In the genomic region with DNA sequence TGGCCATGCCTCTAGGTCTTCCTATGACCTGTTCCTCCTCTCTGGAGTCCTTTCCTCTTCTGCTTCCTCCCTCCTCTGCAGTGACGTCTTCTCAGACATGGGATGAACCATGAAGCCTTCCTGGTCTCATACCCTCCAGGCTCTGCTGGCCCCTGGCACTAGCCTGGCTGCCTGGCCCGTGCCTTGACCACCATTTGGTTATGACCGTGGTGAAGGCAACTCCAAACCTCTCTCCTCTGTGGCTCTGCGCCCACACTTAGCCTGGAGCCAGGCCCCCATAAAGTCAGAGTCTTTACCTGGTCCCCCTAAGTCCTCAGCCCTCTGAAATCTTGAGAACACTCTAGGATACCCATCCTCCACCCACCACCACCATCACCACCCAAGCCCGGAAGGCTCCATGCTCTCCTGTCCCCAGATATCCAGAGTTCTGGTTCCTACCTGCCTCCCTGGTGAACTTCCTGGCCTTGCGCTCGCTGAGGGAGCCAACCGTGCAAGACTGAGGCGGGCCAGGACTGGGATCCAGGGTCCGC, we compare ENCODE assay signal across 20 mouse cellular contexts. TPM values are rescaled to one million over a fixed set of nuclear protein-coding genes. Genes with fewer than 3 reads are reported as not detected.
A peak's percentile ranks its signal among the peaks of the same experiment; 100 is the strongest.
DNase-seq lines count a peak whose midpoint lies in the region; ATAC-seq and TF ChIP-seq lines count a peak whose summit lies in the region.
"Had no signal": no experiment of that assay in that cellular context is flagged by ENCODE, and none has a peak within 500 bp of the region (broad histone marks: within the 10 kb centered on the region; RNA-seq: fewer than 3 reads in every experiment).

No protein-coding gene starts in this region.

- no peak overlapping the region for H3K4me2 ChIP-seq in forebrain, embryonic 11.5 days (ENCODE audit: low read depth, low read length, severe bottlenecking)
- H3K4me2 ChIP-seq in heart, embryonic 13.5 days: peak overlapping the region; percentile 39; the same call in 1 of the 2 replicates
- peak overlapping the region; percentile 28; the same call in 1 of the 2 replicates for H3K4me2 ChIP-seq in lung, postnatal 0 days (replicated peaks; ENCODE audit: low read depth, low read length)
- peak overlapping the region; percentile 44; the same call in 1 of the 2 replicates for H3K4me2 ChIP-seq in heart, postnatal 0 days (ENCODE audit: low read depth, low read length)
- H3K4me2 ChIP-seq: forebrain, embryonic 15.5 days; limb, embryonic 15.5 days; neural tube, embryonic 13.5 days had no signal

- no peak overlapping the region for H3K9ac ChIP-seq in forebrain, embryonic 11.5 days (ENCODE audit: low read length)
- H3K9ac ChIP-seq in heart, embryonic 13.5 days: peak overlapping the region; percentile 65; the same call in 1 of the 2 replicates
- no peak overlapping the region for H3K9ac ChIP-seq in lung, postnatal 0 days (replicated peaks; ENCODE audit: low read depth)
- H3K9ac ChIP-seq in heart, postnatal 0 days (replicated peaks; ENCODE audit: low read depth, low read length): 0 out of 2 replicates have a peak overlapping the region, but pooled peaks have one; percentile 30
- H3K9ac ChIP-seq: forebrain, embryonic 15.5 days; limb, embryonic 15.5 days had no signal

- H3K27me3 ChIP-seq in forebrain, embryonic 10.5 days (ENCODE audit: poor library complexity, severe bottlenecking): peaks cover 15% of the 10 kb centered on the region
- H3K27me3 ChIP-seq in forebrain, embryonic 11.5 days (ENCODE audit: control insufficient read depth, insufficient read depth, low read length): peaks cover 3% of the 10 kb centered on the region; the same call in 1 of the 2 replicates
- no peaks in the 10 kb centered on the region; the same call in 1 of the 2 replicates for H3K27me3 ChIP-seq in heart, embryonic 13.5 days (replicated peaks)
- no peaks in the 10 kb centered on the region for H3K27me3 ChIP-seq in lung, postnatal 0 days (replicated peaks; ENCODE audit: insufficient read depth, low read length)
- H3K27me3 ChIP-seq in heart, postnatal 0 days (ENCODE audit: control insufficient read depth, insufficient read depth, low read length): no peaks in the 10 kb centered on the region
- H3K27me3 ChIP-seq: forebrain, embryonic 15.5 days had no signal

- no peaks in the 10 kb centered on the region for H3K9me3 ChIP-seq in forebrain, embryonic 10.5 days
- no peaks in the 10 kb centered on the region for H3K9me3 ChIP-seq in forebrain, embryonic 11.5 days (ENCODE audit: control insufficient read depth, low read length)
- no peaks in the 10 kb centered on the region for H3K9me3 ChIP-seq in heart, embryonic 13.5 days
- no peaks in the 10 kb centered on the region for H3K9me3 ChIP-seq in lung, postnatal 0 days (ENCODE audit: low read length)
- H3K9me3 ChIP-seq in heart, postnatal 0 days (replicated peaks; ENCODE audit: control insufficient read depth, low read length): no peaks in the 10 kb centered on the region
- H3K9me3 ChIP-seq: forebrain, embryonic 15.5 days; hindbrain, embryonic 10.5 days; limb, embryonic 15.5 days; neural tube, embryonic 13.5 days had no signal

- DNase-seq in forebrain, embryonic 10.5 days (ENCODE audit: extremely low spot score, low spot score): no peak
- no peak for DNase-seq in forebrain, embryonic 11.5 days (ENCODE audit: low spot score)
- no peak for DNase-seq in heart, adult 9 months (ENCODE audit: low spot score in 2 of 2)
- DNase-seq in lung, postnatal 0 days (ENCODE audit: low spot score): no peak
- DNase-seq in lung, adult 18-20 months: no peak
- no peak for DNase-seq in heart, postnatal 0 days (ENCODE audit: low spot score)
- DNase-seq in left cerebral cortex, adult 18-20 months (ENCODE audit: low spot score in 2 of 2): no peak
- DNase-seq: adrenal gland, postnatal 10 days; cerebellum, adult 11 months; cerebellum, postnatal 25 days; kidney, adult 18-20 months; kidney, postnatal 4 days; right cerebral cortex, postnatal 4 days; thymus, postnatal 4 days had no signal

- 0 out of 2 replicates have a peak overlapping the region, but pooled peaks have one; percentile 11 for H3K4me3 ChIP-seq in forebrain, embryonic 10.5 days
- H3K4me3 ChIP-seq in forebrain, embryonic 11.5 days (ENCODE audit: low read depth, low read length): no peak overlapping the region
- no peak overlapping the region for H3K4me3 ChIP-seq in heart, embryonic 13.5 days
- H3K4me3 ChIP-seq in lung, postnatal 0 days (ENCODE audit: low read depth, low read length): no peak overlapping the region
- peak overlapping the region; percentile 15 for H3K4me3 ChIP-seq in heart, postnatal 0 days (ENCODE audit: low read depth, low read length)
- H3K4me3 ChIP-seq: forebrain, embryonic 15.5 days; hindbrain, embryonic 10.5 days; limb, embryonic 15.5 days; neural tube, embryonic 13.5 days had no signal

- no peak for TF ChIP-seq CTCF in lung, postnatal 0 days (IDR thresholded peaks at IDR 0.05)
- no peak for TF ChIP-seq CTCF in heart, postnatal 0 days (IDR thresholded peaks at IDR 0.05; ENCODE audit: low read depth)

- peaks cover 10% of the 10 kb centered on the region for H3K4me1 ChIP-seq in forebrain, embryonic 10.5 days
- no peaks in the 10 kb centered on the region for H3K4me1 ChIP-seq in forebrain, embryonic 11.5 days (replicated peaks; ENCODE audit: control insufficient read depth, insufficient read depth, low read length)
- H3K4me1 ChIP-seq in heart, embryonic 13.5 days: peaks cover 30% of the 10 kb centered on the region
- H3K4me1 ChIP-seq in lung, postnatal 0 days (ENCODE audit: insufficient read depth, low read depth, low read length): no peaks in the 10 kb centered on the region
- no peaks in the 10 kb centered on the region for H3K4me1 ChIP-seq in heart, postnatal 0 days (ENCODE audit: control insufficient read depth, insufficient read depth)
- H3K4me1 ChIP-seq: forebrain, embryonic 15.5 days had no signal

- TF ChIP-seq EP300 in lung, postnatal 0 days (IDR thresholded peaks at IDR 0.05): no peak
- no peak for TF ChIP-seq EP300 in heart, postnatal 0 days (IDR thresholded peaks at IDR 0.05; ENCODE audit: low read depth)

- WGBS in forebrain, embryonic 10.5 days: 53% methylated on average over 10 of the region's 10 CpGs
- WGBS in forebrain, embryonic 11.5 days: 54% methylated on average over 10 of the region's 10 CpGs
- WGBS in heart, embryonic 13.5 days: 63% methylated on average over 10 of the region's 10 CpGs
- WGBS in lung, postnatal 0 days: 65% methylated on average over 10 of the region's 10 CpGs
- WGBS in heart, postnatal 0 days: 76% methylated on average over 10 of the region's 10 CpGs

- peak overlapping the region; percentile 61; the same call in 1 of the 2 replicates for H3K27ac ChIP-seq in forebrain, embryonic 10.5 days
- no peak overlapping the region for H3K27ac ChIP-seq in forebrain, embryonic 11.5 days (ENCODE audit: low read depth, low read length)
- 0 out of 2 replicates have a peak overlapping the region, but pooled peaks have one; percentile 9 for H3K27ac ChIP-seq in heart, embryonic 13.5 days (replicated peaks)
- H3K27ac ChIP-seq in lung, postnatal 0 days (ENCODE audit: low read length): no peak overlapping the region
- no peak overlapping the region for H3K27ac ChIP-seq in heart, postnatal 0 days (ENCODE audit: low read depth)
- H3K27ac ChIP-seq: forebrain, embryonic 15.5 days; limb, embryonic 15.5 days; neural tube, embryonic 13.5 days had no signal

- no peak for ATAC-seq in forebrain, embryonic 11.5 days (replicated peaks; ENCODE audit: low FRiP score)
- ATAC-seq in heart, embryonic 13.5 days (ENCODE audit: extremely low read depth, insufficient number of reproducible peaks, low FRiP score, low TSS enrichment): no peak
- ATAC-seq in lung, postnatal 0 days: 0 out of 2 replicates have a peak, but pooled peaks have one; percentile 3
- no peak for ATAC-seq in heart, postnatal 0 days (ENCODE audit: insufficient read depth, low read depth)
- ATAC-seq: forebrain, embryonic 15.5 days had no signal

- H3K36me3 ChIP-seq in forebrain, embryonic 10.5 days (replicated peaks): peaks cover 24% of the 10 kb centered on the region
- no peaks in the 10 kb centered on the region for H3K36me3 ChIP-seq in forebrain, embryonic 11.5 days (ENCODE audit: control insufficient read depth, insufficient read depth, low read length)
- peaks cover 69% of the 10 kb centered on the region for H3K36me3 ChIP-seq in heart, embryonic 13.5 days
- H3K36me3 ChIP-seq in lung, postnatal 0 days (ENCODE audit: insufficient read depth, low read length): 0 out of 2 replicates have a peak, but pooled peaks cover 1% of the 10 kb centered on the region
- peaks cover 68% of the 10 kb centered on the region for H3K36me3 ChIP-seq in heart, postnatal 0 days (replicated peaks; ENCODE audit: control insufficient read depth, insufficient read depth, low read length)

RNA-seq across cellular contexts. Expression of a gene that starts 27.3 kb away (rescaled TPM):
- polyA plus RNA-seq in forebrain, embryonic 10.5 days (2016; fragmentation: Nextera tagmentation; extraction: Ambion mirVana): 1.5 and 1.7 TPM in 2 replicates
- 0.69 and 0.86 TPM in 2 replicates for polyA plus RNA-seq in forebrain, embryonic 11.5 days (2014; fragmentation: Nextera tagmentation; extraction: Ambion mirVana)
- polyA plus RNA-seq in heart, embryonic 13.5 days (2015; fragmentation: Nextera tagmentation; extraction: Ambion mirVana): 7.8 and 8.7 TPM in 2 replicates
- polyA plus RNA-seq in lung, postnatal 0 days (2015; fragmentation: Nextera tagmentation; extraction: Ambion mirVana): 3.7 and 3.8 TPM in 2 replicates
- total RNA-seq in heart, postnatal 0 days (2014; rRNA removed; ENCODE audit: low replicate concordance): 27.0 and 38.9 TPM in 2 replicates
- polyA plus RNA-seq in heart, postnatal 0 days (2015; fragmentation: Nextera tagmentation; extraction: Ambion mirVana): 14.5 and 16.3 TPM in 2 replicates
- total RNA-seq in left cerebral cortex, adult 18-20 months (2021): 10 to 100 TPM; 20.4 to 21.7 TPM
- total RNA-seq: megakaryocyte, adult 5-6 weeks had no signal

RNA-seq across cellular contexts. Expression of a gene that starts 27.3 kb away (rescaled TPM):
- polyA plus RNA-seq in forebrain, embryonic 10.5 days (2016; fragmentation: Nextera tagmentation; extraction: Ambion mirVana): 6.6 and 7.5 TPM in 2 replicates
- 7.8 and 8.1 TPM in 2 replicates for polyA plus RNA-seq in forebrain, embryonic 11.5 days (2014; fragmentation: Nextera tagmentation; extraction: Ambion mirVana)
- polyA plus RNA-seq in heart, embryonic 13.5 days (2015; fragmentation: Nextera tagmentation; extraction: Ambion mirVana): 12.0 and 14.3 TPM in 2 replicates
- 28.8 and 34.5 TPM in 2 replicates for polyA plus RNA-seq in lung, postnatal 0 days (2015; fragmentation: Nextera tagmentation; extraction: Ambion mirVana)
- total RNA-seq in heart, postnatal 0 days (2014; rRNA removed; ENCODE audit: low replicate concordance): 16.3 and 20.0 TPM in 2 replicates
- polyA plus RNA-seq in heart, postnatal 0 days (2015; fragmentation: Nextera tagmentation; extraction: Ambion mirVana): 21.6 and 22.2 TPM in 2 replicates
- total RNA-seq in left cerebral cortex, adult 18-20 months (2021): 10 to 100 TPM; 85.2 to 90.4 TPM

RNA-seq across cellular contexts. Expression of a gene that starts 41.8 kb away (rescaled TPM):
- 1.8 and 2.0 TPM in 2 replicates for polyA plus RNA-seq in forebrain, embryonic 10.5 days (2016; fragmentation: Nextera tagmentation; extraction: Ambion mirVana)
- polyA plus RNA-seq in forebrain, embryonic 11.5 days (2014; fragmentation: Nextera tagmentation; extraction: Ambion mirVana): 3.9 and 4.6 TPM in 2 replicates
- 2.8 and 3.0 TPM in 2 replicates for polyA plus RNA-seq in heart, embryonic 13.5 days (2015; fragmentation: Nextera tagmentation; extraction: Ambion mirVana)
- 6.5 TPM in 2 replicates for polyA plus RNA-seq in lung, postnatal 0 days (2015; fragmentation: Nextera tagmentation; extraction: Ambion mirVana)
- 9.0 and 11.0 TPM in 2 replicates for total RNA-seq in heart, postnatal 0 days (2014; rRNA removed; ENCODE audit: low replicate concordance)
- polyA plus RNA-seq in heart, postnatal 0 days (2015; fragmentation: Nextera tagmentation; extraction: Ambion mirVana): 3.2 and 3.3 TPM in 2 replicates
- total RNA-seq in left cerebral cortex, adult 18-20 months (2021): 10 to 100 TPM; 42.6 to 52.8 TPM

RNA-seq across cellular contexts. Expression of a gene that starts 46.1 kb away (rescaled TPM):
- 261 and 275 TPM in 2 replicates for polyA plus RNA-seq in forebrain, embryonic 10.5 days (2016; fragmentation: Nextera tagmentation; extraction: Ambion mirVana)
- 276 and 295 TPM in 2 replicates for polyA plus RNA-seq in forebrain, embryonic 11.5 days (2014; fragmentation: Nextera tagmentation; extraction: Ambion mirVana)
- 95.9 and 101 TPM in 2 replicates for polyA plus RNA-seq in heart, embryonic 13.5 days (2015; fragmentation: Nextera tagmentation; extraction: Ambion mirVana)
- polyA plus RNA-seq in lung, postnatal 0 days (2015; fragmentation: Nextera tagmentation; extraction: Ambion mirVana): 43.5 and 51.1 TPM in 2 replicates
- total RNA-seq in heart, postnatal 0 days (2014; rRNA removed; ENCODE audit: low replicate concordance): 53.5 and 64.0 TPM in 2 replicates
- polyA plus RNA-seq in heart, postnatal 0 days (2015; fragmentation: Nextera tagmentation; extraction: Ambion mirVana): 45.2 and 50.4 TPM in 2 replicates
- total RNA-seq in left cerebral cortex, adult 18-20 months (2021): 10 to 100 TPM; 44.4 to 44.6 TPM

RNA-seq across cellular contexts. Expression of a gene that starts 46.2 kb away (rescaled TPM):
- polyA plus RNA-seq in forebrain, embryonic 10.5 days (2016; fragmentation: Nextera tagmentation; extraction: Ambion mirVana): 62.4 and 66.0 TPM in 2 replicates
- 53.8 and 58.6 TPM in 2 replicates for polyA plus RNA-seq in forebrain, embryonic 11.5 days (2014; fragmentation: Nextera tagmentation; extraction: Ambion mirVana)
- polyA plus RNA-seq in heart, embryonic 13.5 days (2015; fragmentation: Nextera tagmentation; extraction: Ambion mirVana): 39.7 and 47.3 TPM in 2 replicates
- 50.5 and 52.1 TPM in 2 replicates for polyA plus RNA-seq in lung, postnatal 0 days (2015; fragmentation: Nextera tagmentation; extraction: Ambion mirVana)
- total RNA-seq in heart, postnatal 0 days (2014; rRNA removed; ENCODE audit: low replicate concordance): 47.6 and 63.6 TPM in 2 replicates
- 46.6 and 50.0 TPM in 2 replicates for polyA plus RNA-seq in heart, postnatal 0 days (2015; fragmentation: Nextera tagmentation; extraction: Ambion mirVana)
- total RNA-seq in left cerebral cortex, adult 18-20 months (2021): 100 to 1,000 TPM; 130 to 131 TPM

Comparison
In these comparisons a context has a peak if more than half of its experiments do, and no peak if none do; other contexts are left out.
1. H3K27ac ChIP-seq: peak in forebrain, embryonic 10.5 days (single experiment) and heart, embryonic 13.5 days (single experiment); none in forebrain, embryonic 11.5 days (single experiment), lung, postnatal 0 days (single experiment) and heart, postnatal 0 days (single experiment).
2. H3K4me3 ChIP-seq: peak in forebrain, embryonic 10.5 days (single experiment) and heart, postnatal 0 days (single experiment); none in forebrain, embryonic 11.5 days (single experiment), heart, embryonic 13.5 days (single experiment) and lung, postnatal 0 days (single experiment).
3. H3K9ac ChIP-seq: peak in heart, embryonic 13.5 days (single experiment) and heart, postnatal 0 days (single experiment); none in forebrain, embryonic 11.5 days (single experiment) and lung, postnatal 0 days (single experiment).